Mouse (Mus musculus) urinary bladder, adult 2 months (tissue): ENCODE measurements around the gene Avil. TPM values are rescaled to one million over a fixed set of nuclear protein-coding genes. Genes with fewer than 3 reads are reported as not detected.

Experiments
- DNase-seq: peaks from one replicate; pipeline ENCODE4 v3.0.0; 2022; ENCODE audit warnings: low spot score
- polyA plus RNA-seq: library from polyadenylated mRNA; depleted of rRNA; stranded (reverse); fragments of >200 nt; gene quantifications from 2 replicates; pipeline ENCODE4 v1.2.3, GENCODE M21; 2012

The Avil gene
- polyA plus RNA-seq, 1 experiment, result 0.28 TPM

DNA sequence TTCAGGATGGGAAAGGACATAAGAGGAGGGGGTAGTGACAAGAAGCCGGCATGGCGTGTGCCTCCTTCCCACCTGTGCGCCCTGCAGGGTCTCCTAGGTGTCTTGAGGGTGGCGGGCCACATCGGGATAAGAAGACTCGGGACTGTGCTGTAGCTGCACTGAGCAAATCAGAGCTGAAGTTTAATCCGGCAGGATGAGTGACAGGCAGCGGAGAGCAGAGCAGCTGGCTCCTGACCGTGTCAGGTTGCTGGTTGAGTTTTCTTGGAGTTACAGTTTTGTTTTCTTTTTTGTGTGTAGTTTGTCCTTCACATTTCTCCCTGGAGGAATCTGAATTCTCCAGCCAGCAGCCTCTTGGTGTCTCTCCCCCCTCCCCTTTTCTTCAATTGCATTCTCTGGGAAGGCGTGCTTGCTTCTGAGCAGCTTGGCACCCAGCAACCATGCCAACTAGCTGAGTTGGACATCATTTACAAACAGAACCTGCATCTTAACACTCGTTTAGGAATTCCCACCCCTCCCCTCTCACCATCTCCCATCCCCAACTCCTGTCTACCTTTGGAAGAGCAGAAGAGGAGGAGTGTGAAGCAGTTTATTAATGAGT is 19.5 kb upstream of the Avil start:
- no peak for DNase-seq

DNA sequence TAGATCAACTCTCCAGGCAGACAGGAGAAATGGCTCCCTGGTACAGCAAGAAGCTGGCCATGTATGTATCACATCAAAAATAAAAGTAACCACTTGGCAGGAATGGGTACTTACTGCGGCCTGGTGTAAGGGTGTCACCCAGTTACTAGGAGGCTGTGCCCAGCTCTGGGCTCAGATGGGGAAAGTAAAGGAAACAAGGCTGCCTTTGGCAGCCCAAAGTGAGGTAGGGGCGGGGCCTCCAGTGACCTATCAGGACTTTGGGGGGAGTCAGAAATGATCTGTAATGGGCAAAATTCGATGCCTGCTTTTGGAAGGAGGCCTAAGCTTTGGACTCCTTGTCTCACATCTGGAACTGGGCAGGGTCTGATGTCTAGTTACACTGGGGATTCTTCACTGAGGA is 18.8 kb upstream of the Avil start:
- DNase-seq, result no peak

DNA sequence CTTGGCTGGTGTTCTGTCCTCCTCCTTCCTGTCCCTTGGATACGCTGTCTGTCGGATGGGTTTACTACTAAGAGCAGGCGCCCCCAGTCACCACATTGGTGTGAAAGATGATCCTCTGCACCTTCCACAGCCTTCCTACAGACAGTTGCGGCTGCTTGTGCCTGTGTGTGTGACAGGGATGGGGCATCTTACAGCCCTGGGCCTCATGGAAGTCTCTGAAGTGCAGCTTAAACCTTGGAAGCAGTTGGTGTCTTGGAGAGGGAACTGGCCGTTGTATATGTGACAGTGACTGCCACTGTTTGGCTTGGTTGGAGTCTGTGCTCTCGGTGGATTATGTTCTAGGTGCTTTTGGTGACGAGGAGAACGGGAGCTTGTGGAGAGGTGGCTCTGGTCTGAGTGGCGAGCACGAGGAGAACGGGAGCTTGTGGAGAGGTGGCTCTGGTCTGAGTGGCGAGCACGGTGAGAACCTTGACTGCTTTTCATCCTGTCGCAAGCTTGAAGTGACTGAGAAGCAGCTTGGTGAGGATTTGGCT is 17.2 kb upstream of the Avil start:
- no peak for DNase-seq

DNA sequence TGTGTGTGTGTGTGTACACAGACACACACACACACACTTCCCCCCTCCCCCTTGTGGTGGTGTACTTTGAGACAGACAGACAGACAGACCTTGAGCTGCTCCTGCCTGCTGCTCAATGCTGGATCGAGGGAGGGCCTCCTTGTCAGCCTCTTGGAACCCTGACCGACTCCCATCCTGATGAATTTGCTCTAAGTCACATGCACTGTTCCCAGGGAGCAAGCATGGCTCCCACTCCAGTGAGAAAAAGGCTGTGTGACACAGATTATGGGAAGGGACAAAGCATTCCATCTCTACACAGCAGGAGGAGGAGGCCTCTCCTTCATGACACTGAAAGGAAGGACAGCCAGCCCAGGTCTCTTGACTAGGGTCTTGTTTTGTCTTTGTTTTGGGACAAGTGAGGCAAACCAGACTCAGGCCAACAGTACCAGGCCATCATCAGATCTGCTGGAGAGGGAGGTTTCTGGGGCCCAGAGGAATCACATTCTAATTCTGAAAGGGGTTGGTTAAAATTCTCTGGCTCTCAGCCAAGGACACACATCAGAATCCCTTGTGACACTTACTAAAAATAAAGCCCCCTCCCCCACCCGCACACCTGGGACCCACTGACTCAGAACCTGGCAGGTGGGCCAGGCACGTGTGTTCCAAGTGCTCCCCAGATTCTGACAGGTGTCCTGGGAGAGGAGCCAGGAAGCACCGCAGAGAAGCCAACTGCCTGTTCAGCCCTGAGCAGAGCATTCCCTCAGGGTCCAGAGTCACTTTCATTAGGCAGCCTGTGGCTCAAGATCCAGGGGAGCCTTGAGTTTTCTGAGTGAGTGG is 16.1 kb upstream of the Avil start:
- no peak for DNase-seq

- no peak for DNase-seq
Observed at GRCm38 (mm10) chr10:126985127-126985526, 15.4 kb upstream of the Avil start.

- DNase-seq, result no peak
Observed at GRCm38 (mm10) chr10:126985579-126985978, 14.9 kb upstream of the Avil start.

GRCm38 (mm10) chr10:126986541-126986961 is 14.0 kb upstream of the Avil start:
- peak; percentile 63 for DNase-seq

DNA sequence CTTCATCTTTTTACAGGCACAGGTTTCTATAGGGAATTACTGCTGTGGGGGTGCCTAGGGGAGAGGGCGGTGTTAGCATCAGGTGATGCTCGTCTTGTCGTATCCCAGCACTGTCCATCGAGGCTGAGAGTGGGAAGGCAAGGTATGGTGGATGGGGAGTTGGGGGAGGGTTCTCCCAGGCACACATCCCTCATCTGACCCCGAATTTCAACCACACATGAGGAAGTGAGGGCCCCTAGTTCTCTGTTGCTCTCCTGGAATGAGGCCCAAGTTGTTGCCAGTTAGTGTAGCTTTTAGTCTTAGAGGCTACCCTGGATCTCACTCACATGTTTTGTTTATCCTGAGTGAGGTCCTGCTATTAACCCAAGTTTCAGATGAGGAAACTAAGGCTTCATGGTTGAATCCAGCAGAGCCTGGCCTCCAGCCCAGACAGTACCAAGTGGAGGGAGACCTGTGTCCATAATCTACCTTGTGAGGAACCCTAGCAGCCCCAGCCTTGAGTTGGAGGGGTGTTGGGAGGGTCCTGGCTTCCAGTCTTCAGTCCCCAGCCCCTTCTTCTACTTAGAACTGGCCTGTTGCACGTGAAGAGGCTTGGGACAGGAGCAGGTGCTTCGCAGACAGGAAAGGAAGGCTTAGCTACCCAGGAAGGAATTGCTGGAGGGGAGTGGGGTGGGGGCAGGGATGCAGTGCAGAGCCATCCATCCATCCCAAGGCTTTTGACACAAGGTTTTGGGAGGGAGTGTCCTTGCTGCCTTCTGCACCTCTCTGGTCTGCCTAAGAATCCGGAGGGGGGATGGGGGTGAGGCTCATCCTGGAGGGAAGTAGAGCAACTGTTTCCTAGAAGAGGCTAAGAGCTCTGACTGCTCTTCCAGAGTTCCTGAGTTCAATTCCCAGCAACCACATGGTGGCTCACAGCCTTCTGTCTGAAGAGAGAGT is 13.1 kb upstream of the Avil start:
- DNase-seq, result no peak

GRCm38 (mm10) chr10:126988513-126989165 is 11.9 kb upstream of the Avil start:
- no peak for DNase-seq

GRCm38 (mm10) chr10:126990313-126991056 is 10.0 kb upstream of the Avil start:
- DNase-seq, result peak; percentile 78

DNA sequence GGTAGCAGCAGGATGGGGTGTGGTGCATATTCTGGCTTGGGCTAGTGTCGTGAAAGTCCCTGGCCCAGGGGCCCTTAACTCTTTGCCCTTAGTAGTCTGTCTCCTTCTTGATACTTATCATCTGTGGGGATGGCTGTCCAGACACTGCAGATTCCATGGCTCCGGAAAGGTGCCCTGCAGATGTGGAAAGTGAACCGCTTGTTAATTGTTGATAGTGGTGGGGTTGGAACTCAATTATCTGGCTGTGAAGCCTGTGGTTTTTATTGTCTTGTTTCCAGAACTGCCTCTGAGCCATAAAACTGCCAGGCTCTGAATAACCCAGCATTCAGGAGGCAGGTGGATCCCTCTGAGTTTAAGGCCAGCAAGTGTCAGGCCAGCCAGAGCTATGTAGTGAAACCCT is 8.8 kb upstream of the Avil start:
- DNase-seq, result no peak

DNA sequence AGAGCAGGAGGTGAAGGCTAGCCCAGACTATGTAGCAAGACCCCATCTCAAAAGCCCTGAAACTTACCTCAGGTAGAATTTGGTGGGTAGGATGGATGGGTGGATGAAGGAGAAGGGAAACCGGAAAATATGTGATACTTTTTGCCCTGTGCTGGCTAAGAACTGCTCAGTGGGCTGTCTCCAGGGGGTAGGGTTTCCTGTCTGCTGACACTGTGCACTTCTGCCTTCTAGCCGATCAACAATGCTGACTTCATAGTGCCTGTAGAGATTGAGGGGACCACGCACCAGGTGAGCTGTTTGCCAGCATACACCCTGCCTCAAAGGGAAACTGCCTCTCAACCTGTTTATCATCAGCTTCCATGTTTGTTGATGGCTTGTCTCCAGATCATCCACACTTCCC is 6.9 kb upstream of the Avil start:
- DNase-seq, result no peak

- no peak for DNase-seq
Observed at GRCm38 (mm10) chr10:126997340-126998113, 3.0 kb upstream of the Avil start.

GRCm38 (mm10) chr10:127001297-127001696 is 788 bp downstream of the Avil start:
- DNase-seq, result no peak

DNA sequence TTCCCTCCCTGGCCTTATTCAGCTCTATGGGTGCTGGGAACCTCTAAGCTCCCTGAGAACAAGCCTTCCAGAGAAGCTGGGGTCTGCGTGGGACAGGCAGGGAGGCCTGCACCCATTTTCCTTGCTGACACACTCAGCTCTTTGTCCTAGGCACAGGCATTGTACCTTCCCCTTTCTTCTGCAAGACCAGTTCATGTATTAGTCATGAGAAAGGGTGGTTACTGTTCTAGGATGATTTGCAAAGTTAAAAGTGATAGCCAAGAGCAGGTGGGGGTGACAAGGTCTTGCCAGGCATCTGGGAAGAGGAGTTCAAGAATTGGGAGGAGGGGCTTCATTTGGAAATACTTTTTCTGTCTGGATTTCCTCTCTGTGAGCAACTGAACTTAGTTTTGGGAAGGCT is 1.5 kb downstream of the Avil start:
- DNase-seq, result no peak

- no peak for DNase-seq
Observed at GRCm38 (mm10) chr10:127002765-127003164, 2.3 kb downstream of the Avil start.

DNA sequence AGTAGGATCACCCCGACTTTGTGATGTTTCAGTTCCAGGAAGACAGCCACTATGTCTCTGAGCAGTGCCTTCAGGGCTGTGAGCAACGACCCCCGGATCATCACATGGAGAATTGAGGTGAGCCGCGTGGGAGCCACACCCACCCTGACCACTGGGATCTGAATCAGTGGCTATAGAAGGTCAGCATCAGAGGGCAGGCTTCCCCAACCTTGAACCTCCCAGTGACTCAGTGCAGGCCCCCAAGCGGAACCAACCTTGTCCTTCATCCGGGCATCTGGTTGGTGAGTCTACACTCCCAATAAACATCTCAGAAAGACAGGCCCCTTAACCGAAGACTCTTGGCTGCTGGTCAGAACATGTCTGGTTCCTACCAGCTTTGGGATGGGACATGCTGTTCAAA is 2.8 kb downstream of the Avil start:
- no peak for DNase-seq

DNA sequence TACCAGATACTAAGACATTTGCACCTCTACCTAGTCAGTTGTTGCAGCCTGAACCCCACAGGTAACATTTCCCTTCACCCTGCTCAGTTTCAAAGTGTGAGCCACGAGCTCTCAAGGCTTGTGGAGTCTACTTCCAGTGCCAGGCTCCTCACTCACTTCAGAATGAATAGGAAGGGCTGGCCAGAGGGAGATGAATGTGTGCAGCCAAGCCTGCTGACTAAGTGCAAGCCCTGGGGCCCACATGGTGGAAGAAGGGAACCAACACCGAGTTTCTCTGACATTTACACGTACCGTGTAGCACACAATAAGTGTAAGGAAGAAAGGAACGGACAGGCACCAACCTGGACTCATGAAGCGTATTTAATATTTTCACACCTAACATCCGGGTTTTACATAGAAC is 3.3 kb downstream of the Avil start:
- no peak for DNase-seq

GRCm38 (mm10) chr10:127016488-127016887 is 16.0 kb downstream of the Avil start:
- no peak for DNase-seq

GRCm38 (mm10) chr10:127017071-127017470 is 16.6 kb downstream of the Avil start:
- DNase-seq, result no peak
